Mouse (Mus musculus) ES-Bruce4 (cell line): Measurements from ENCODE around the gene Ints1.
A peak's percentile ranks its signal among the peaks of the same experiment; 100 is the strongest.

Source experiments
- CTCF ChIP-seq: IDR thresholded peaks from one replicate; pipeline ENCODE4 v1.8.1; 2011; ENCODE audit warnings: low read depth, low read length
- EP300 ChIP-seq: IDR thresholded peaks from 2 replicates; pipeline ENCODE4 v1.6.1; 2011; ENCODE audit warnings: low read depth, low read length; ENCODE audit not compliant: insufficient read depth
- POLR2A ChIP-seq: IDR thresholded peaks from one replicate; pipeline ENCODE4 v1.8.1; 2011; ENCODE audit warnings: low read length; ENCODE audit not compliant: insufficient read depth

- no peak for TF ChIP-seq POLR2A
- peak; percentile 91 for TF ChIP-seq CTCF
- TF ChIP-seq EP300: no peak
Measured at GRCm38 (mm10) chr5:139775216-139775926, at the start of gene Ints1.
